ENCODE assay signal across 10 mouse cellular contexts in genomic region chr2:71543948-71544347, GRCm38 (mm10). TPM values are rescaled to one million over a fixed set of nuclear protein-coding genes. Genes with fewer than 3 reads are reported as not detected.
A peak's percentile ranks its signal among the peaks of the same experiment; 100 is the strongest.
DNase-seq lines count a peak whose midpoint lies in the region; ATAC-seq and TF ChIP-seq lines count a peak whose summit lies in the region.
"Had no signal": no experiment of that assay in that cellular context is flagged by ENCODE, and none has a peak within 500 bp of the region (broad histone marks: within the 10 kb centered on the region; RNA-seq: fewer than 3 reads in every experiment).

No protein-coding gene starts in this region.

- no peaks in the 10 kb centered on the region; the same call in 1 of the 2 replicates for H3K36me3 ChIP-seq in forebrain, embryonic 11.5 days (ENCODE audit: control insufficient read depth, insufficient read depth, low read length)
- H3K36me3 ChIP-seq in intestine, embryonic 16.5 days (ENCODE audit: control insufficient read depth, insufficient read depth, low read length): no peaks in the 10 kb centered on the region
- H3K36me3 ChIP-seq in stomach, postnatal 0 days (ENCODE audit: control insufficient read depth, insufficient read depth, low read length): no peaks in the 10 kb centered on the region
- H3K36me3 ChIP-seq in lung, postnatal 0 days (ENCODE audit: insufficient read depth, low read length): no peaks in the 10 kb centered on the region

- H3K27ac ChIP-seq in forebrain, embryonic 11.5 days (ENCODE audit: low read depth, low read length): peak overlapping the region; percentile 84
- H3K27ac ChIP-seq in intestine, embryonic 16.5 days (ENCODE audit: low read length): no peak overlapping the region
- H3K27ac ChIP-seq in stomach, postnatal 0 days (replicated peaks): no peak overlapping the region
- no peak overlapping the region for H3K27ac ChIP-seq in lung, postnatal 0 days (ENCODE audit: low read length)

- ATAC-seq in forebrain, embryonic 11.5 days (replicated peaks; ENCODE audit: low FRiP score): no peak
- no peak for ATAC-seq in intestine, embryonic 16.5 days
- no peak for ATAC-seq in stomach, postnatal 0 days (ENCODE audit: low FRiP score, low TSS enrichment)
- no peak for ATAC-seq in lung, postnatal 0 days

- H3K4me2 ChIP-seq in forebrain, embryonic 11.5 days (ENCODE audit: low read depth, low read length, severe bottlenecking): peak overlapping the region; percentile 96
- H3K4me2 ChIP-seq in intestine, embryonic 16.5 days (ENCODE audit: low read depth, low read length): no peak overlapping the region
- H3K4me2 ChIP-seq in stomach, postnatal 0 days (replicated peaks; ENCODE audit: low read depth): no peak overlapping the region
- no peak overlapping the region for H3K4me2 ChIP-seq in lung, postnatal 0 days (replicated peaks; ENCODE audit: low read depth, low read length)

- TF ChIP-seq CTCF in stomach, postnatal 0 days (IDR thresholded peaks at IDR 0.05; ENCODE audit: low read depth): no peak
- no peak for TF ChIP-seq CTCF in lung, postnatal 0 days (IDR thresholded peaks at IDR 0.05)

- H3K9ac ChIP-seq in forebrain, embryonic 11.5 days (ENCODE audit: low read length): peak overlapping the region; percentile 73
- no peak overlapping the region for H3K9ac ChIP-seq in intestine, embryonic 16.5 days (ENCODE audit: low read depth, low read length)
- H3K9ac ChIP-seq in stomach, postnatal 0 days (ENCODE audit: low read length): no peak overlapping the region
- H3K9ac ChIP-seq in lung, postnatal 0 days (replicated peaks; ENCODE audit: low read depth): no peak overlapping the region

- TF ChIP-seq EP300 in stomach, postnatal 0 days (optimal IDR thresholded peaks at IDR 0.05): no peak
- no peak for TF ChIP-seq EP300 in lung, postnatal 0 days (IDR thresholded peaks at IDR 0.05)

- peak; percentile 51 for DNase-seq in retina, embryonic 14.5 days (ENCODE audit: low spot score)
- DNase-seq in retina, postnatal 1 day: no peak
- no peak for DNase-seq in forebrain, embryonic 11.5 days (ENCODE audit: low spot score)
- DNase-seq in stomach, postnatal 0 days (ENCODE audit: low spot score): no peak
- no peak for DNase-seq in cerebellum, adult 11-12 months
- no peak for DNase-seq in lung, postnatal 0 days (ENCODE audit: low spot score)
- DNase-seq: kidney, adult 11 months; lung, postnatal 36 days; right cerebral cortex, postnatal 25 days had no signal

- H3K9me3 ChIP-seq in forebrain, embryonic 11.5 days (ENCODE audit: control insufficient read depth, low read length): no peaks in the 10 kb centered on the region
- no peaks in the 10 kb centered on the region for H3K9me3 ChIP-seq in intestine, embryonic 16.5 days (ENCODE audit: control insufficient read depth, low read length)
- H3K9me3 ChIP-seq in stomach, postnatal 0 days (ENCODE audit: control insufficient read depth, low read length): no peaks in the 10 kb centered on the region
- H3K9me3 ChIP-seq in lung, postnatal 0 days (ENCODE audit: low read length): no peaks in the 10 kb centered on the region

- WGBS in forebrain, embryonic 11.5 days: 2% methylated on average over 20 of the region's 20 CpGs
- WGBS in intestine, embryonic 16.5 days: 3% methylated on average over 20 of the region's 20 CpGs
- WGBS in stomach, postnatal 0 days: 4% methylated on average over 20 of the region's 20 CpGs
- 4% methylated on average over 20 of the region's 20 CpGs for WGBS in lung, postnatal 0 days

- peak overlapping the region; percentile 54 for H3K4me3 ChIP-seq in forebrain, embryonic 11.5 days (ENCODE audit: low read depth, low read length)
- peak overlapping the region; percentile 50 for H3K4me3 ChIP-seq in intestine, embryonic 16.5 days (ENCODE audit: low read length)
- H3K4me3 ChIP-seq in stomach, postnatal 0 days (ENCODE audit: low read depth, low read length): peak overlapping the region; percentile 13; the same call in 1 of the 2 replicates
- H3K4me3 ChIP-seq in lung, postnatal 0 days (ENCODE audit: low read depth, low read length): no peak overlapping the region

- peaks cover 32% of the 10 kb centered on the region for H3K4me1 ChIP-seq in forebrain, embryonic 11.5 days (replicated peaks; ENCODE audit: control insufficient read depth, insufficient read depth, low read length)
- peaks cover 21% of the 10 kb centered on the region for H3K4me1 ChIP-seq in intestine, embryonic 16.5 days (ENCODE audit: control insufficient read depth, insufficient read depth, low read length)
- H3K4me1 ChIP-seq in stomach, postnatal 0 days (replicated peaks; ENCODE audit: control insufficient read depth, insufficient read depth): 0 out of 2 replicates have a peak, but pooled peaks cover 3% of the 10 kb centered on the region
- peaks cover 11% of the 10 kb centered on the region for H3K4me1 ChIP-seq in lung, postnatal 0 days (ENCODE audit: insufficient read depth, low read depth, low read length)

- peaks cover 64% of the 10 kb centered on the region for H3K27me3 ChIP-seq in forebrain, embryonic 11.5 days (ENCODE audit: control insufficient read depth, insufficient read depth, low read length)
- H3K27me3 ChIP-seq in intestine, embryonic 16.5 days (replicated peaks; ENCODE audit: control insufficient read depth, insufficient read depth, low read length): peaks cover 78% of the 10 kb centered on the region
- peaks cover 16% of the 10 kb centered on the region for H3K27me3 ChIP-seq in stomach, postnatal 0 days (ENCODE audit: control insufficient read depth, insufficient read depth, low read length)
- peaks cover 90% of the 10 kb centered on the region for H3K27me3 ChIP-seq in lung, postnatal 0 days (replicated peaks; ENCODE audit: insufficient read depth, low read length)

RNA-seq across cellular contexts. Expression of gene Dlx2, which starts 2.6 kb away (rescaled TPM):
- polyA plus RNA-seq in forebrain, embryonic 11.5 days (2014; fragmentation: Nextera tagmentation; extraction: Ambion mirVana): 66.7 and 67.8 TPM in 2 replicates
- 1.5 and 1.8 TPM in 2 replicates for polyA plus RNA-seq in intestine, embryonic 16.5 days (2015; fragmentation: Nextera tagmentation; extraction: Ambion mirVana)
- 1.3 TPM in 2 replicates for polyA plus RNA-seq in stomach, postnatal 0 days (2015; fragmentation: Nextera tagmentation; extraction: Ambion mirVana)
- not detected in 2 replicates for polyA plus RNA-seq in lung, postnatal 0 days (2015; fragmentation: Nextera tagmentation; extraction: Ambion mirVana)

RNA-seq across cellular contexts. Expression of gene Dlx1, which starts 16.0 kb away (rescaled TPM):
- 118 and 133 TPM in 2 replicates for polyA plus RNA-seq in forebrain, embryonic 11.5 days (2014; fragmentation: Nextera tagmentation; extraction: Ambion mirVana)
- 4.2 and 5.1 TPM in 2 replicates for polyA plus RNA-seq in intestine, embryonic 16.5 days (2015; fragmentation: Nextera tagmentation; extraction: Ambion mirVana)
- polyA plus RNA-seq in stomach, postnatal 0 days (2015; fragmentation: Nextera tagmentation; extraction: Ambion mirVana): 3.2 and 3.8 TPM in 2 replicates
- polyA plus RNA-seq in lung, postnatal 0 days (2015; fragmentation: Nextera tagmentation; extraction: Ambion mirVana): not detected in 2 replicates

Comparison
In these comparisons a context has a peak if more than half of its experiments do, and no peak if none do; other contexts are left out.
1. RNA of gene Dlx2, which starts 2.6 kb away (polyA plus RNA-seq): 66.7 to 67.8 TPM in forebrain, embryonic 11.5 days; 1.5 to 1.8 TPM in intestine, embryonic 16.5 days, 1.3 TPM in stomach, postnatal 0 days and not detected in lung, postnatal 0 days; every median in the first group is over 10 times any median in the second.
2. RNA of gene Dlx1, which starts 16.0 kb away (polyA plus RNA-seq): 118 to 133 TPM in forebrain, embryonic 11.5 days; 4.2 to 5.1 TPM in intestine, embryonic 16.5 days, 3.2 to 3.8 TPM in stomach, postnatal 0 days and not detected in lung, postnatal 0 days; every median in the first group is over 10 times any median in the second.